Mouse (Mus musculus): ENCODE results near the gene Ccdc188. TPM values are rescaled to one million over a fixed set of nuclear protein-coding genes. Genes with fewer than 3 reads are reported as not detected.
"Not testable (repeated sequence)": the region's sequence is repeated elsewhere in the genome, so short reads cannot be mapped to it uniquely, and the experiment has no call there.

Gene Ccdc188
- polyA plus RNA-seq, 1 experiment from 2014 or later: not detected

GRCm38 (mm10) chr16:18195561-18195960, 22.1 kb upstream of the Ccdc188 start:
- not testable (repeated sequence) for DNase-seq; H3K9me3 ChIP-seq (ENCODE audit: control insufficient read depth, low read length); H3K27me3 ChIP-seq (ENCODE audit: control insufficient read depth, insufficient read depth, low read length); H3K9ac ChIP-seq (replicated peaks; ENCODE audit: low read length); ATAC-seq (ENCODE audit: low FRiP score, low TSS enrichment); H3K4me3 ChIP-seq (replicated peaks; ENCODE audit: low read depth, low read length); H3K27ac ChIP-seq (replicated peaks; ENCODE audit: low read depth, low read length); H3K36me3 ChIP-seq (ENCODE audit: control insufficient read depth, insufficient read depth, low read length); H3K4me2 ChIP-seq (ENCODE audit: low read length)
- H3K4me1 ChIP-seq (ENCODE audit: control insufficient read depth, insufficient read depth, low read length): peaks cover 34% of the 10 kb centered on the region
- 57% methylated on average over 3 of the region's 3 CpGs for WGBS

GRCm38 (mm10) chr16:18197881-18198280, 19.8 kb upstream of the Ccdc188 start:
- Histone ChIP-seq H3K27me3 (ENCODE audit: control insufficient read depth, insufficient read depth, low read length) (no peaks in the 10 kb centered on the region), H3K27ac (replicated peaks; ENCODE audit: low read depth, low read length) (no peak overlapping the region), H3K9ac (replicated peaks; ENCODE audit: low read length) (no peak overlapping the region; the same call in 1 of the 2 replicates), H3K4me2 (ENCODE audit: low read length) (no peak overlapping the region), H3K4me3 (replicated peaks; ENCODE audit: low read depth, low read length) (no peak overlapping the region), H3K4me1 (ENCODE audit: control insufficient read depth, insufficient read depth, low read length) (peaks cover 34% of the 10 kb centered on the region), H3K9me3 (ENCODE audit: control insufficient read depth, low read length) (no peaks in the 10 kb centered on the region), H3K36me3 (ENCODE audit: control insufficient read depth, insufficient read depth, low read length) (no peaks in the 10 kb centered on the region)
- 86% methylated on average over 6 of the region's 6 CpGs for WGBS
- no peak for ATAC-seq (ENCODE audit: low FRiP score, low TSS enrichment)
- no peak for DNase-seq

GRCm38 (mm10) chr16:18198365-18199098, 19.1 kb upstream of the Ccdc188 start:
- ATAC-seq (ENCODE audit: low FRiP score, low TSS enrichment): peak; percentile 52; the same call in 1 of the 2 replicates
- no peak overlapping the region for H3K4me2 ChIP-seq (ENCODE audit: low read length)
- no peak overlapping the region for H3K4me3 ChIP-seq (replicated peaks; ENCODE audit: low read depth, low read length)
- H3K9me3 ChIP-seq (ENCODE audit: control insufficient read depth, low read length): no peaks in the 10 kb centered on the region
- peaks cover 34% of the 10 kb centered on the region for H3K4me1 ChIP-seq (ENCODE audit: control insufficient read depth, insufficient read depth, low read length)
- no peaks in the 10 kb centered on the region for H3K36me3 ChIP-seq (ENCODE audit: control insufficient read depth, insufficient read depth, low read length)
- peak; percentile 54 for DNase-seq
- peak overlapping the region; percentile 31; the same call in 1 of the 2 replicates for H3K9ac ChIP-seq (replicated peaks; ENCODE audit: low read length)
- 36% methylated on average over 10 of the region's 10 CpGs for WGBS
- H3K27me3 ChIP-seq (ENCODE audit: control insufficient read depth, insufficient read depth, low read length): no peaks in the 10 kb centered on the region
- peak overlapping the region; percentile 60 for H3K27ac ChIP-seq (replicated peaks; ENCODE audit: low read depth, low read length)

GRCm38 (mm10) chr16:18200062-18200461, 17.6 kb upstream of the Ccdc188 start:
- Histone ChIP-seq H3K4me2 (ENCODE audit: low read length) (no peak overlapping the region), H3K4me3 (replicated peaks; ENCODE audit: low read depth, low read length) (no peak overlapping the region), H3K9ac (replicated peaks; ENCODE audit: low read length) (no peak overlapping the region), H3K36me3 (ENCODE audit: control insufficient read depth, insufficient read depth, low read length) (no peaks in the 10 kb centered on the region), H3K9me3 (ENCODE audit: control insufficient read depth, low read length) (no peaks in the 10 kb centered on the region), H3K27me3 (ENCODE audit: control insufficient read depth, insufficient read depth, low read length) (no peaks in the 10 kb centered on the region; the same call in 1 of the 2 replicates), H3K27ac (replicated peaks; ENCODE audit: low read depth, low read length) (no peak overlapping the region), H3K4me1 (ENCODE audit: control insufficient read depth, insufficient read depth, low read length) (peaks cover 25% of the 10 kb centered on the region)
- DNase-seq: no peak
- WGBS: 86% methylated on average over 2 of the region's 2 CpGs
- ATAC-seq (ENCODE audit: low FRiP score, low TSS enrichment): no peak

GRCm38 (mm10) chr16:18201620-18202019, 16.1 kb upstream of the Ccdc188 start:
- H3K4me2 ChIP-seq (ENCODE audit: low read length): no peak overlapping the region

GRCm38 (mm10) chr16:18202061-18202460, 15.6 kb upstream of the Ccdc188 start:
- Histone ChIP-seq H3K9me3 (ENCODE audit: control insufficient read depth, low read length) (no peaks in the 10 kb centered on the region), H3K27me3 (ENCODE audit: control insufficient read depth, insufficient read depth, low read length) (no peaks in the 10 kb centered on the region; the same call in 1 of the 2 replicates), H3K4me3 (replicated peaks; ENCODE audit: low read depth, low read length) (no peak overlapping the region), H3K9ac (replicated peaks; ENCODE audit: low read length) (no peak overlapping the region), H3K36me3 (ENCODE audit: control insufficient read depth, insufficient read depth, low read length) (no peaks in the 10 kb centered on the region), H3K27ac (replicated peaks; ENCODE audit: low read depth, low read length) (no peak overlapping the region), H3K4me1 (ENCODE audit: control insufficient read depth, insufficient read depth, low read length) (peaks cover 25% of the 10 kb centered on the region), H3K4me2 (ENCODE audit: low read length) (no peak overlapping the region)
- ATAC-seq (ENCODE audit: low FRiP score, low TSS enrichment) (no peak), DNase-seq (no peak)
- 100% methylated on average over 1 of the region's 1 CpGs for WGBS

More at GRCm38 (mm10) chr16:18201620-18202019, 16.1 kb upstream of the Ccdc188 start:
- no peak for ATAC-seq (ENCODE audit: low FRiP score, low TSS enrichment)
- no peak overlapping the region for H3K9ac ChIP-seq (replicated peaks; ENCODE audit: low read length)
- no peaks in the 10 kb centered on the region for H3K36me3 ChIP-seq (ENCODE audit: control insufficient read depth, insufficient read depth, low read length)
- H3K27ac ChIP-seq (replicated peaks; ENCODE audit: low read depth, low read length): no peak overlapping the region
- H3K27me3 ChIP-seq (ENCODE audit: control insufficient read depth, insufficient read depth, low read length): no peaks in the 10 kb centered on the region; the same call in 1 of the 2 replicates
- DNase-seq: no peak
- 52% methylated on average over 1 of the region's 1 CpGs for WGBS
- H3K4me1 ChIP-seq (ENCODE audit: control insufficient read depth, insufficient read depth, low read length): peaks cover 25% of the 10 kb centered on the region
- H3K4me3 ChIP-seq (replicated peaks; ENCODE audit: low read depth, low read length): no peak overlapping the region
- H3K9me3 ChIP-seq (ENCODE audit: control insufficient read depth, low read length): no peaks in the 10 kb centered on the region

- Histone ChIP-seq H3K36me3 (ENCODE audit: control insufficient read depth, insufficient read depth, low read length) (no peaks in the 10 kb centered on the region), H3K27me3 (ENCODE audit: control insufficient read depth, insufficient read depth, low read length) (no peaks in the 10 kb centered on the region; the same call in 1 of the 2 replicates), H3K4me1 (ENCODE audit: control insufficient read depth, insufficient read depth, low read length) (peaks cover 16% of the 10 kb centered on the region), H3K27ac (replicated peaks; ENCODE audit: low read depth, low read length) (0 out of 2 replicates have a peak overlapping the region, but pooled peaks have one; percentile 32), H3K4me2 (ENCODE audit: low read length) (no peak overlapping the region), H3K4me3 (replicated peaks; ENCODE audit: low read depth, low read length) (no peak overlapping the region), H3K9ac (replicated peaks; ENCODE audit: low read length) (no peak overlapping the region), H3K9me3 (ENCODE audit: control insufficient read depth, low read length) (no peaks in the 10 kb centered on the region)
- no peak for ATAC-seq (ENCODE audit: low FRiP score, low TSS enrichment)
- no peak for DNase-seq
- 57% methylated on average over 7 of the region's 7 CpGs for WGBS
Measured at GRCm38 (mm10) chr16:18203430-18204091, 14.1 kb upstream of the Ccdc188 start.

GRCm38 (mm10) chr16:18210701-18211416, 6.8 kb upstream of the Ccdc188 start:
- Histone ChIP-seq H3K9me3 (ENCODE audit: control insufficient read depth, low read length) (no peaks in the 10 kb centered on the region), H3K27ac (replicated peaks; ENCODE audit: low read depth, low read length) (no peak overlapping the region), H3K27me3 (ENCODE audit: control insufficient read depth, insufficient read depth, low read length) (no peaks in the 10 kb centered on the region), H3K4me2 (ENCODE audit: low read length) (no peak overlapping the region), H3K4me1 (ENCODE audit: control insufficient read depth, insufficient read depth, low read length) (peaks cover 39% of the 10 kb centered on the region), H3K36me3 (ENCODE audit: control insufficient read depth, insufficient read depth, low read length) (no peaks in the 10 kb centered on the region), H3K9ac (replicated peaks; ENCODE audit: low read length) (no peak overlapping the region), H3K4me3 (replicated peaks; ENCODE audit: low read depth, low read length) (no peak overlapping the region)
- ATAC-seq (ENCODE audit: low FRiP score, low TSS enrichment) (no peak), DNase-seq (peak; percentile 78)
- 24% methylated on average over 8 of the region's 8 CpGs for WGBS
